Mouse (Mus musculus) heart, adult 2 months (tissue): ENCODE data around the gene Krt73. TPM values are rescaled to one million over a fixed set of nuclear protein-coding genes. Genes with fewer than 3 reads are reported as not detected.

Experiments
- DNase-seq, 2 experiments: peaks; one replicate each; pipeline ENCODE4 v3.0.0; 2021
- H3K27ac ChIP-seq: fragments of 200-600 bp; 2 replicates; pipeline ENCODE4 v1.8.1; 2022
- H3K27me3 ChIP-seq: fragments of 200-500 bp; 2 replicates; pipeline ENCODE4 v1.6.1; 2012; ENCODE audit warnings: mild to moderate bottlenecking, low read length, inconsistent platforms, mixed read lengths; ENCODE audit not compliant: control insufficient read depth, insufficient read depth
- H3K36me3 ChIP-seq: fragments of 200-500 bp; 2 replicates; pipeline ENCODE4 v1.6.1; 2012; ENCODE audit warnings: low read length, inconsistent platforms; ENCODE audit not compliant: control insufficient read depth, insufficient read depth
- H3K4me1 ChIP-seq: fragments of 200-500 bp; 2 replicates; pipeline ENCODE4 v1.6.1; 2011; ENCODE audit warnings: low read length; ENCODE audit not compliant: control insufficient read depth, insufficient read depth
- H3K4me3 ChIP-seq: fragments of 200-600 bp; 2 replicates; pipeline ENCODE4 v1.8.1; 2022
- H3K79me2 ChIP-seq: fragments of 200-500 bp; replicated peaks from 2 replicates; pipeline ENCODE4 v1.6.1; 2012; ENCODE audit warnings: mild to moderate bottlenecking, inconsistent platforms, low read length, moderate library complexity, mixed read lengths; ENCODE audit not compliant: control insufficient read depth, insufficient read depth
- H3K9ac ChIP-seq: fragments of 200-500 bp; 2 replicates; pipeline ENCODE4 v1.6.1; 2012; ENCODE audit warnings: low read depth, mild to moderate bottlenecking, control low read depth, inconsistent platforms, low read length, mixed read lengths
- CTCF ChIP-seq: fragments of 200-600 bp; IDR thresholded peaks from 2 replicates; pipeline ENCODE4 v1.8.1; 2022; ENCODE audit warnings: antibody characterized with exemption, mild to moderate bottlenecking, moderate library complexity
- EP300 ChIP-seq: fragments of 200-500 bp; IDR thresholded peaks from 2 replicates; pipeline ENCODE4 v1.6.1; 2011; ENCODE audit warnings: low read depth, low read length, control low read depth; ENCODE audit not compliant: insufficient read depth
- POLR2A ChIP-seq: fragments of 200-500 bp; IDR thresholded peaks from 2 replicates; pipeline ENCODE4 v1.6.1; 2011; ENCODE audit warnings: mild to moderate bottlenecking, low read depth, low read length, control low read depth; ENCODE audit not compliant: insufficient read depth
- WGBS: fragments of 180-500 bp; shearing (Covaris S2); methylation state at CpG from one replicate; pipeline ENCODE4 v1.1.7; 2018; 5-methylcytosine and 5-hydroxymethylcytosine counted together
- intact Hi-C: fragments of 180-260 bp; cut with DNase I; formaldehyde crosslinking; loops from one replicate; pipeline ENCODE4 v1.15.1; 2025
- long read RNA-seq: library from polyadenylated mRNA; stranded (forward); transcript quantifications from one replicate; pipeline ENCODE4 v2.0.0, GENCODE M21; 2021
- polyA plus RNA-seq: library from polyadenylated mRNA; depleted of rRNA; stranded (reverse); fragments of >200 nt; gene quantifications from 2 replicates; pipeline ENCODE4 v1.2.3, GENCODE M21; 2012; rRNA removed
- total RNA-seq, 2 experiments: library from RNA; stranded (reverse); gene quantifications; 2 replicates each; pipeline ENCODE4 v1.2.3; 2021

Gene Krt73
- total RNA-seq (not detected), polyA plus RNA-seq (not detected in 2 replicates)
- long read RNA-seq: 0 reads

GRCm38 (mm10) chr15:101802296-101802835, at the start of gene Krt73:
Gene Krt73 (minus strand): TSS chr15:101802346.
- Histone ChIP-seq H3K4me1 (no peaks in the 10 kb centered on the region), H3K27me3 (no peaks in the 10 kb centered on the region; the same call in 1 of the 2 replicates), H3K9ac (no peak within 1 kb of the TSS), H3K4me3 (no peak within 1 kb of the TSS), H3K27ac (no peak within 1 kb of the TSS), H3K36me3 (no peaks in the 10 kb centered on the region), H3K79me2 (no peaks in the 10 kb centered on the region)
- WGBS: 80% methylated on average over 6 of the region's 6 CpGs
- TF ChIP-seq EP300: no peak
- no peak for TF ChIP-seq CTCF
- TF ChIP-seq POLR2A: no peak
- DNase-seq: no peak
- intact Hi-C loops: no loop called here

- Histone ChIP-seq H3K4me3 (no peak within 1 kb of the TSS), H3K79me2 (no peaks in the 10 kb centered on the region), H3K9ac (no peak within 1 kb of the TSS), H3K27me3 (peaks cover 4% of the 10 kb centered on the region), H3K4me1 (no peaks in the 10 kb centered on the region), H3K36me3 (no peaks in the 10 kb centered on the region), H3K27ac (no peak within 1 kb of the TSS)
- TF ChIP-seq CTCF: no peak
- TF ChIP-seq EP300: no peak
- no peak for TF ChIP-seq POLR2A
- DNase-seq: no peak
- intact Hi-C loops: no loop called here
- WGBS: 71% methylated on average over 6 of the region's 6 CpGs
These were observed 48.5 kb upstream of the Krt73 start, which contains the start of gene Krt1 for GRCm38 (mm10) chr15:101850694-101851093. Gene Krt1 (minus strand): TSS chr15:101850794.

- H3K4me1 ChIP-seq: no peaks in the 10 kb centered on the region
- peak overlapping the region; percentile 46 for H3K9ac ChIP-seq
- DNase-seq: peak; percentile 24 to 30
- intact Hi-C loops: no loop called here
- peaks cover 9% of the 10 kb centered on the region for H3K27me3 ChIP-seq
- WGBS: 2% methylated on average over 37 of the region's 37 CpGs
- H3K4me3 ChIP-seq: peak overlapping the region; percentile 36
- no peak overlapping the region for H3K27ac ChIP-seq
- no peaks in the 10 kb centered on the region for H3K79me2 ChIP-seq
- no peaks in the 10 kb centered on the region for H3K36me3 ChIP-seq
- TF ChIP-seq POLR2A (no peak), CTCF (no peak), EP300 (no peak)
These were observed 43.8 kb upstream of the Krt73 start for GRCm38 (mm10) chr15:101845971-101846403.

- no peak for TF ChIP-seq EP300
- no peak for TF ChIP-seq CTCF
- TF ChIP-seq POLR2A: no peak
- Histone ChIP-seq H3K9ac (no peak overlapping the region), H3K27ac (no peak overlapping the region), H3K36me3 (no peaks in the 10 kb centered on the region), H3K79me2 (no peaks in the 10 kb centered on the region), H3K27me3 (peaks cover 9% of the 10 kb centered on the region), H3K4me1 (no peaks in the 10 kb centered on the region), H3K4me3 (no peak overlapping the region)
- no peak for DNase-seq
- 61% methylated on average over 9 of the region's 9 CpGs for WGBS
- intact Hi-C loops: no loop called here
These were observed 41.0 kb upstream of the Krt73 start for GRCm38 (mm10) chr15:101843192-101843591.

GRCm38 (mm10) chr15:101834784-101835328, 32.7 kb upstream of the Krt73 start:
- WGBS: 63% methylated on average over 5 of the region's 5 CpGs
- intact Hi-C loops: no loop called here
- no peak overlapping the region for H3K4me3 ChIP-seq
- no peak overlapping the region for H3K27ac ChIP-seq
- H3K79me2 ChIP-seq: no peaks in the 10 kb centered on the region
- H3K4me1 ChIP-seq: no peaks in the 10 kb centered on the region
- H3K27me3 ChIP-seq: no peaks in the 10 kb centered on the region
- no peaks in the 10 kb centered on the region for H3K36me3 ChIP-seq
- TF ChIP-seq CTCF: no peak
- no peak for TF ChIP-seq EP300
- no peak for TF ChIP-seq POLR2A
- DNase-seq: no peak
- H3K9ac ChIP-seq: no peak overlapping the region

- no peak overlapping the region for H3K4me3 ChIP-seq
- no peaks in the 10 kb centered on the region for H3K79me2 ChIP-seq
- intact Hi-C loops: no loop called here
- DNase-seq: no peak
- H3K4me1 ChIP-seq: no peaks in the 10 kb centered on the region
- H3K27ac ChIP-seq: no peak overlapping the region
- WGBS: 25% methylated on average over 6 of the region's 6 CpGs
- no peaks in the 10 kb centered on the region for H3K27me3 ChIP-seq
- H3K9ac ChIP-seq: no peak overlapping the region
- no peak for TF ChIP-seq EP300
- TF ChIP-seq POLR2A: no peak
- no peak for TF ChIP-seq CTCF
- no peaks in the 10 kb centered on the region for H3K36me3 ChIP-seq
These were observed 31.0 kb upstream of the Krt73 start for GRCm38 (mm10) chr15:101833131-101833530.
